8 mouse cellular contexts compared by ENCODE assay signal in the genomic region with DNA sequence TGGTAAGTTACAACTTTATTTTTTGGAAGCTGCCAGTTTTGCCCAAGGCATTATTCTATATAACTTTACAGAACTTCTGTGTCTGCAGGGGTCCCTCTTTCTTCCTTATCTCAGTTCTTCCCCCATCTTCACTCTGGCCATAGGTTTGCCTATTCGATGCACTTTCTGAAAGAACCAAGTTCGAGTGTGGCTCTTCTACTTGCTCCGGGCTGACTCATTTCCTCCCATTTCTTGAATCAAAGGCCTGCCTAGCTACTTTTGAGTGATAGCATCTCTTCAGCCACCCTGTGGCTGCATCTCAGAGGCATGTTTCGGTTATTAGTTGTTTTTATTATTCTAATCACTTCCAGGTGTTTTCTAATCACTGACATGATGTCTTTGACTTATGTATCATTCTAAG. TPM values are rescaled to one million over a fixed set of nuclear protein-coding genes. Genes with fewer than 3 reads are reported as not detected.
DNase-seq lines count a peak whose midpoint lies in the region; ATAC-seq lines count a peak whose summit lies in the region.

No protein-coding gene starts in this region.

- peak overlapping the region; percentile 97 for H3K9ac ChIP-seq in lung, embryonic 16.5 days (ENCODE audit: low read length)
- no peak overlapping the region for H3K9ac ChIP-seq in stomach, embryonic 14.5 days (replicated peaks; ENCODE audit: low read depth, low read length)

- no peak for ATAC-seq in lung, embryonic 16.5 days (ENCODE audit: low read depth)
- ATAC-seq in stomach, embryonic 14.5 days (ENCODE audit: insufficient number of reproducible peaks, insufficient read depth, low FRiP score, low read depth) = no peak
- no peak for ATAC-seq in cerebellum, adult (ENCODE audit: insufficient number of reproducible peaks, low FRiP score, low TSS enrichment)

- no peaks in the 10 kb centered on the region; the same call in 1 of the 2 replicates for H3K36me3 ChIP-seq in lung, embryonic 16.5 days (ENCODE audit: control insufficient read depth, insufficient read depth, low read length)
- H3K36me3 ChIP-seq in limb, embryonic 10.5 days = peaks cover 16% of the 10 kb centered on the region
- H3K36me3 ChIP-seq in stomach, embryonic 14.5 days (ENCODE audit: control insufficient read depth, insufficient read depth, low read length) = no peaks in the 10 kb centered on the region; the same call in 1 of the 2 replicates

- H3K4me3 ChIP-seq in lung, embryonic 16.5 days (ENCODE audit: low read length) = peak overlapping the region; percentile 93
- H3K4me3 ChIP-seq in limb, embryonic 10.5 days = peak overlapping the region; percentile 89
- peak overlapping the region; percentile 92 for H3K4me3 ChIP-seq in stomach, embryonic 14.5 days (ENCODE audit: low read depth, low read length)

- no peak for DNase-seq in lung, postnatal 10 days
- DNase-seq in fibroblast of lung, adult 2 months (ENCODE audit: low read depth) = peak; percentile 10
- DNase-seq in limb, embryonic 10.5 days (ENCODE audit: low spot score) = no peak
- no peak for DNase-seq in thymus, adult 18-20 months
- DNase-seq in layer of hippocampus, adult 11-12 months (ENCODE audit: low spot score) = no peak

- WGBS in lung, embryonic 16.5 days = 25% methylated on average over 4 of the region's 4 CpGs
- WGBS in limb, embryonic 10.5 days = 65% methylated on average over 4 of the region's 4 CpGs
- WGBS in stomach, embryonic 14.5 days = 37% methylated on average over 4 of the region's 4 CpGs

- H3K9me3 ChIP-seq in lung, embryonic 16.5 days (ENCODE audit: control insufficient read depth, low read length) = no peaks in the 10 kb centered on the region
- no peaks in the 10 kb centered on the region for H3K9me3 ChIP-seq in limb, embryonic 10.5 days (replicated peaks)
- H3K9me3 ChIP-seq in stomach, embryonic 14.5 days (ENCODE audit: control insufficient read depth, low read depth, low read length) = no peaks in the 10 kb centered on the region

- no peaks in the 10 kb centered on the region for H3K27me3 ChIP-seq in lung, embryonic 16.5 days (ENCODE audit: control insufficient read depth, insufficient read depth, low read depth, low read length)
- H3K27me3 ChIP-seq in limb, embryonic 10.5 days (ENCODE audit: low read depth, poor library complexity, severe bottlenecking) = peaks cover 9% of the 10 kb centered on the region
- H3K27me3 ChIP-seq in stomach, embryonic 14.5 days (ENCODE audit: control insufficient read depth, insufficient read depth, low read length) = no peaks in the 10 kb centered on the region

- no peak overlapping the region; the same call in 1 of the 2 replicates for H3K27ac ChIP-seq in lung, embryonic 16.5 days (ENCODE audit: low read length)
- H3K27ac ChIP-seq in limb, embryonic 10.5 days = no peak overlapping the region
- H3K27ac ChIP-seq in stomach, embryonic 14.5 days (ENCODE audit: low read length) = no peak overlapping the region

- peaks cover 23% of the 10 kb centered on the region for H3K4me1 ChIP-seq in lung, embryonic 16.5 days (replicated peaks; ENCODE audit: control insufficient read depth, insufficient read depth, low read length)
- H3K4me1 ChIP-seq in limb, embryonic 10.5 days = peaks cover 17% of the 10 kb centered on the region
- H3K4me1 ChIP-seq in stomach, embryonic 14.5 days (ENCODE audit: control insufficient read depth, insufficient read depth, low read length) = peaks cover 8% of the 10 kb centered on the region; the same call in 1 of the 2 replicates

- H3K4me2 ChIP-seq in lung, embryonic 16.5 days (ENCODE audit: low read depth, low read length) = peak overlapping the region; percentile 71
- H3K4me2 ChIP-seq in stomach, embryonic 14.5 days (replicated peaks; ENCODE audit: low read depth, low read length) = peak overlapping the region; percentile 50

RNA-seq across cellular contexts. Expression of a gene that starts 1.1 kb away (rescaled TPM):
- 29.3 and 30.7 TPM in 2 replicates for polyA plus RNA-seq in lung, embryonic 16.5 days (2015; fragmentation: Nextera tagmentation; extraction: Ambion mirVana)
- polyA plus RNA-seq in limb, embryonic 10.5 days (2016; fragmentation: Nextera tagmentation; extraction: Ambion mirVana) = 20.0 and 27.5 TPM in 2 replicates
- polyA plus RNA-seq in stomach, embryonic 14.5 days (2014; fragmentation: Nextera tagmentation; extraction: Ambion mirVana) = 43.8 and 47.0 TPM in 2 replicates

RNA-seq across cellular contexts. Expression of a gene that starts 43.8 kb away (rescaled TPM):
- polyA plus RNA-seq in lung, embryonic 16.5 days (2015; fragmentation: Nextera tagmentation; extraction: Ambion mirVana) = not detected in 2 replicates
- not detected in 2 replicates for polyA plus RNA-seq in limb, embryonic 10.5 days (2016; fragmentation: Nextera tagmentation; extraction: Ambion mirVana)
- not detected in 2 replicates for polyA plus RNA-seq in stomach, embryonic 14.5 days (2014; fragmentation: Nextera tagmentation; extraction: Ambion mirVana)
